Mouse (Mus musculus) brain, embryonic 14.5 days (tissue): ENCODE data around the gene Dennd1a.

Experiments
- CTCF ChIP-seq: fragments of 200-500 bp; IDR thresholded peaks from 2 replicates; pipeline ENCODE4 v1.5.1; 2012; ENCODE audit warnings: inconsistent platforms, mild to moderate bottlenecking, moderate library complexity, borderline replicate concordance; ENCODE audit not compliant: insufficient read depth, insufficient read length; ENCODE audit errors: extremely low read depth
- POLR2A ChIP-seq: fragments of 200-500 bp; IDR thresholded peaks from 2 replicates; pipeline ENCODE4 v1.6.1; 2012; ENCODE audit warnings: mild to moderate bottlenecking, inconsistent platforms, borderline replicate concordance; ENCODE audit not compliant: poor library complexity, insufficient read depth, insufficient read length, severe bottlenecking; ENCODE audit errors: extremely low read depth

DNA sequence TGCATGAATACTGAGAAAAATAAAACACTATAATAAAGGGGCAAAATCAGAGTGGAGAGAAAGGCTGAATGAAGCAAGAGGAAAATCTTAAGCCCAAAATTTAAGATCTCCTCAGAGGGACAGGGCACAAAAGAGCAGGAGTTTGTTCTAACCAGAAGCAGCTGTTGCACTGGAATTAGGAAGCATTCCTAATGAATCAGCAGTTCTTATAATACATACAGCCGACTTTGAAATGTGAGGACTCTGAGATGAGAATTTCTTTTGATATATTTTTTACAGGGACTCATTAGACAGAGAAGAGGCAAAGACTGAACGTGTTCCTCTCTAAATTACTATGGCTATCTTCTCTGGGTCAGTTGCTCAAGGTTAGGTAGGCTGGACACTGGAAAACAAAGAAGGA is 212.7 kb downstream of the Dennd1a start:
- TF ChIP-seq CTCF = no peak
- TF ChIP-seq POLR2A = no peak
